Mouse (Mus musculus) thymus, postnatal 4 days (tissue): ENCODE results near the gene Surf2.
A peak's percentile ranks its signal among the peaks of the same experiment; 100 is the strongest.

Experiments
- DNase-seq: peaks from one replicate; pipeline ENCODE4 v3.0.0; 2021

The Surf2 gene

DNA sequence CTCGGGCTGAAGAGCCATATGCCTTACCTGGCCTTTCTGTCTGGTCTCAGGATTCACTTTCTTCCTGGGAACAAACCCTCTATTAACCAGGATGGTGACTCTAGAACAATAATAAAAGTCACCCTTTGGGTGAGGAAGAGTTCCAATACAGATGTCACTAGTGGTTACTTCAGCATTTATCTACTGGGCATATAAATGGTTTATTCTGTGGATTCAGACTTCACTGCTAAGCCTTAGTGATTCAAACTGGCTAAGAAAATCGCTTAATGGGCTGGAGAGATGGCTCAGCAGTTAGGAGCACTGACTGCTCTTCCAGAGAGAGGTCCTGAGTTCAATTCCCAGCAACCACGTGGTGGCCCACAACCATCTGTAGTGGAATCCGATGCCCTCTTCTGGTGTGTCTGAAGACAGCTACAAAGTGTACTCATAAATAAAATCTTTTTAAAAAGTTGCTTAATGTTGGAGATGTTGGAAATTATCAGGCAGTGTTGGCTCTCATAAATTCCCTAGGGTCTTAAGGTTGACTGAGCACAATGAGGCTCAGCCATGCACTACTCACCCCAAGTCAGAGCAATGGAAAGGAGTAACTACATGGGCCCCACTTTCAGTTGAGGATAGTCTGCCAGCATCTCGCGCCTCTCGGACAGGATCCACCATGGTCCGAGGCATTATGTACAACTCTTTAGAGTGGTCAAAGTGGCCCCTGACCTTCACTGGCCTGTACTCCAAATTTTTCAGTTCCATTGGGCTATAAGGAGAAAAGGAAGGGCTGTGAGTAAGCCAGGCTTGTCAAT is 1.8 kb upstream of the Surf2 start:
- DNase-seq = no peak

DNA sequence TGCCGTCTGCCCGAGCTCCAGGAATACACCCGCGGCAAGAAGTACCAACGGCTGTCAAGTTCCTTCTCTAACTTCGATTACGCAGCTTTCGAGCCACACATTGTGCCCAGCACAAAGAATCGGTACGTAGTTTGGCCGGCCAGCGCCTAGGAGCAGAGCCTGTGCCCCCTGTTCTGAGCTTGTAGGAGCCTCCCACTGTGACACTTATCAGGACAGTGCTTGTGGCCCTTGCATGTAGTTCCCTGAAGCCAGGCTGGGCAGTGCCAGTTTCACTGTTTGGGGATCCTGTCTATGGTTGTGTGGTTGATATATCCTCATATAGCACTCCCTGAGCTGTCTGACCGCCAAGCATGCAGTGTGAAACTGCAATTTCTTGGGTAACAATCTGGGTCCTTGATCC is 571 bp downstream of the Surf2 start:
- no peak for DNase-seq

DNA sequence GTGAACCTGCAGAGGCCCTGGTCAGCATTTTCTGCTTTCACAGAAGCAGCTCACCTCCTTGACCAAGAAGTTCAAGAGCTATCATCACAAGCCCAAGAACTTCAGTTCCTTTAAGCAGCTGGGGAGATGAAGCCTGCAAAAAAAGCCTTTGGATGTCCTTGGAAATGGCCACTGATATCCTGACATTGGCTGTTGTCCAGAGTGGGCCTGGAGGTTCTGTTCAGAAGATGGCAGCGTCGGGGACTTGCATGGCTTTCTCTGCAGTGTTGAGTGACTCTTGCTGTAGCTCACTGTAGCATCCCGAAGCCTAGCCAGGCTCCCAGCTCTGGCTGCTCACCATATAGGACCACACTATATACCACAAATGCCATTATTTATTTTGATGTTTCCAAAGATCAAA is 3.5 kb downstream of the Surf2 start:
- DNase-seq = no peak

DNA sequence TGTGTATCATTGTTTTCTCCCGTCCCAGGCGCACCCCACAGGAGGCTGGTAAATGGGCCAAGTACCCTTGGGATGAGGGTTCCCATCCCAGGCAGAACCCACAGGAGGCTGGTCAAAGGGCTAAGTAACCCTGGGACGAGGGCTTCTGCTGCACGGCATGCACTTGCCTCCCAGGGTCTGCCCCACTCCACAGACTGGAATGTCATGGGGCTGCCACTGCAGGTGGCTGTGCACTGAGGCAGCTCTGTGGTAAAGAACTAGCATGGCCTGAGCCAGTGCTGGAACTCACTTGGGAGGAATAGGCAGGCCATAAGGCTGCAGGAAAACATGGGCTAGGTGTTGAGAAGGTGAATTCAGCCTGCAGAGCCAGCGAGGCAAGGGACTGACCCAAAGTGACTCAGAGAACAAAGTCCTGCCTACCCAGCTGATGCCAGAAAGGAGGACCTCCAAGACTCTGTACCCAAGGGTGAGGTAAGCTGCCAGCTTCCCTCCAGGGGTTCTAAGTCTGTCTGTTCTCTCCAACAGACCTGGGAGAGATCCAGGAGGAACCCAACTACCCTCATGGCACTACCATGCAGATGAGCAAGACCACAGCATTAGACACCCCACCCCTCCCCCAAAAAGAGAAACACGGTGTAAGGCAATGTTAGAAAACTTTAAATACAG is 4.2 kb downstream of the Surf2 start:
- no peak for DNase-seq

DNA sequence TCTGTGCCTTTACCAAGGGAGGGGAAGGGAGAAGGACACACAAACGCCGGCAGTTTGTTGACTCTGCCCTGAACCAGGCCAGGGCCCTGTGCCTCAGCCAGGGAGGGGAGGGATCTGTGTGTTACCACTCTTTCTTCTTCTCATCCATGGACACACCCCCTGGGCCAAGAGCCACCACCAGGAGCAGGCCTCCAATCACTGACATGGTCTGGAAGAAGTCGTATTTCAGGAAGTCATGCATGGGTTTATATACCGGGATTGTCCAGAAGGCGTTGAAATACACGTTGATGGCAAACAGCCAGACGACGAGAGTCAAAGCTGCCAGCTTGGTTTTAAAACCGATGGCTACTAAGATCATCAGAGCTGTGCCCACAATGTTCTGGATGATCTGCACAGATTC is 5.6 kb downstream of the Surf2 start:
- DNase-seq = no peak

DNA sequence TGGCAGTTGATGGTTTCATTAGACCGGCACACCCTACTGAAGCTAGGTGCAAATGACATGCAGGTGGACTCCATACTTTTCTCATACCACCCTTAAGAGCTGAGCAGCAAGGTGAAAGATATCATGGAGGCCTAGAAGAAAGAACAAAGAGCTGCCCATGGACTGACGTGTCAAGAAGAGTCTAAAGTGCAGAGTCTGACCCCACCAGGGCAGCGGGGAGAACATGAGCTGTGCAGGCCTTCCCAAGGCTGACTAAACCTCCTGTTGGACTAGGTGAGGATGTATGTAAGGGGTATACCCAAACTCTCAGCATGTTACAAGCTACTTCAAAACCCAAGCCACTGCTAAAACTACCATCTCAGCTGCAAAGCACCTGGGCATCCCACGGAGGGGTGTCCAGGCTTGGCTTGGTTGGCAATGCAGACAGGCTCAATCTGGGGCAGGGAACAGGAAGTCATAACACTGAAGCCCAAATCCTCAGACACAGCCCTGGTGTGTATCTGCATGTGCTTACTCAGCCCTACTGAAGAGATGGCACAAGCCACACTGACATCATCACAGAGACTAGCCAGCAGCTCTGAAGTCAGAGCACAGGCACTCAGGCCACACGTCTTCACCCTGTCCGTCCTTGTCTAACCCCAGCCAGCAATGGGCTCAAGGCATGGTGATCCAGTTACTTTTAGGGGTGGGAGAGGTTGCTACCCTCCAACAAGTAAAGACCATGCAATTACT is 11.7 kb downstream of the Surf2 start:
- no peak for DNase-seq

DNA sequence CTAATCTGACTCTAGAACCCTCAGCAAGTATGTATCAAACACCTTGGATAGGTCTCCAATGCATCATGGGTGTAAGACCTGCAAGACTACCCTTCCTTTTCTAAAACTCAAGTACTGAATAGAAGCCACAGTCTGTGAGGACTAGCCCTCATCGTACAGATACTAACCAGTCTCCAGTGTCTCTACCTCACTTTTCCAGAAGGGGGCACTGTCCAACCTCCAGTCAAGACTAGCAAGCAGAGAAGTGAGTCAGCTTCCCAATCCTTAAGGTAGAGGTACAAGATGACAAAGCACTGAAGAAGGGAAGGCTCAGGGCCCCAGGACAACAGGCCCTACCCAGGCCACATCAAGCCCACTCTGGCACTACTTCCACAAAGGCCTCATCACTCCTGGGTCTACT is 14.2 kb downstream of the Surf2 start:
- DNase-seq = peak; percentile 82

DNA sequence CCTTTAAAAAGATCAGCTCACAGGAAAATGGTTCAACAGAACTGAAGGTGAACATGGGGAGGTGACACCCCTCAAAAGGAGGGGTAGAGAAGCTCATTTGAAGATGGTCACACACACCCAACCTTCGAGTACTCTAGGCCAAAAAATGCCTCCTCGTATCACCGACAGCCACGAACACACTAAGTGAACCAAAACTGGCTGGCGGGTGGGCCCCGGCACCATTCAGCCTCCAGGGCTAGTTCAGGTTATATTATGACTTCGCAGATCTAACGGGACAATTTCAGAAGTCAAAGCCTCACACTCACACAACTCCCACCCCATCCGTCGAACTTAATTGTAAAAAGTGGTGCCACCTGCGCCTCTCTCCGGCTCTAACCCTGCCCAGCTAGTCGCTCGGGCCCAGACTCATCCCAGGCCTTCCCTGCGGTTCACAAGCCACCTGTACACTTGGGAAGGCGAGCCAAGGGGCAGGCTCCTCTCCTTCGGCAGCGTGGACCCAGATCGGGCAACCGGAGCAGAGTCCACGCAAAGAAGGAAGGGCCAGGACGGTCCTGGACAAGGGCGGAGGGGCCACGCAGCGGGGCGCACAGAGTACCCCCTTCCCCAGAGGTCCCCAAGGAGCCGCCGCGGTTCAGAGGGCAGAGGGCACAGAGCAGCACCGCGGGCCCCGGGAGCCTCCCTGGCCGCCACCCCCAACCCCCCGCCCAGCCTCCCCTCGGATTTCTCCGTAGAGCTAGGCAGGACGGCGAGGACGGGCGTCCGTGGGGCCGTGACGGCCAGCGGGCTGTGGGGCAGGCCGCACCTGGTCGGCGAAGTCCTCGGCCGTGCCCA is 16.5 kb downstream of the Surf2 start:
- DNase-seq = no peak

DNA sequence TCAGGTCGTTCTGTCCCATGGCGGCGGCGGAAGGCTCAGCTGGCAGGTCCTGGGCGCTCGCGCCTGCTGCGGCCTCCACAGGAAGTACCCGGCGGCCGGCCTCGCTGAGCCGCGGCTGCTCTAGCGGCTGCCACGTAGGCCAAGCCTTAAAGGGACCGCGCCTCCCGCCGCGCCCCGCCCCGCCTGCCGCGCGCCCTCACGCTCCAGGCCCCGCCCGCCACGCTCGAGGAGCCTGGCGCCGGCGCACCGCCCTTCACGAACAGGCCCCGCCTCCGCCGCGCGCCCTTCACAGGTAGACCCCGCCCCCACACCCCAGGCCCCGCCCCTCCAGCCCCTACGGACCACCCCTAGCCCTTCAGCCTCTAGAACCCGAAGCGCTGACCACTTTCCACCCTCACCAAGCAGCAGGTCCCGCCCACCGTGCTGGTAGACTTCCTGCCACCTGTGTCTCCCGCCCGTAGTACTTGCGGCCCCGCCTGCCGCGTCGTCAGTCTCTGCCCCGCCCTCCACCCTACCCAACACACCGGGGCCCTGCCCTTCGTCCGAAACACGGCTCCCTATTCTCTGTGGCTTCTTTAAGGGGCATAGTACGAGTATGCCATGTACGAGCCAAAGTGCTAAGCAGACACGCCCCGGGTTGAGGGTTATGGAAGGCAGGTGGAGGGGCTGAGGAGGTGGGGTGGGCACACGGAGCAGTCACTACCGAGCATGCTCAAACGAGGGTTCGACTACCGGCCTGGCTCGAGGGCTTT is 17.3 kb downstream of the Surf2 start, which contains the start of the genes Surf4 and Stkld1:
Gene Surf4 (minus strand): TSS at position 625 of the 752 bp plus-strand sequence.
Gene Stkld1 (plus strand): TSS at position 744 of the 752 bp plus-strand sequence.
- DNase-seq = peak; percentile 98

DNA sequence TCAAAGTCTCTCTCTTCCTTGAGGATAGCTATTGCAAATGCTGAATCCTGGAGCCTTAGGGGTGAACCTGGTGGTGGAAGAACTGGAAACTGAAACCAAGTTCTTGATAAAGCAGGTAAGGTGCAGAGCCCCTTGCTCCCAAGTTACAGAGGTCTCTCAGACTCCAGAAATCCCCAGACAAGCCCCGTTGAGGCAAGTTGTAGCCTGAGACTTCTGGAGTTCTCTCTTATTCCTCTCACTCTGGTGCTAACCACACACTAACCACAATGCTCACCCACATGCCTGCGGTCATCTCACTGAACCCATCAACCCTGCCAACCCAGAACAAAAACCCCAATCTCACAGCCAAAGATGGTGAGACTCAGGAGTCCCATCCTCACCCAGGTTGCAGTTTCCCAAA is 19.1 kb downstream of the Surf2 start:
- DNase-seq = peak; percentile 49

DNA sequence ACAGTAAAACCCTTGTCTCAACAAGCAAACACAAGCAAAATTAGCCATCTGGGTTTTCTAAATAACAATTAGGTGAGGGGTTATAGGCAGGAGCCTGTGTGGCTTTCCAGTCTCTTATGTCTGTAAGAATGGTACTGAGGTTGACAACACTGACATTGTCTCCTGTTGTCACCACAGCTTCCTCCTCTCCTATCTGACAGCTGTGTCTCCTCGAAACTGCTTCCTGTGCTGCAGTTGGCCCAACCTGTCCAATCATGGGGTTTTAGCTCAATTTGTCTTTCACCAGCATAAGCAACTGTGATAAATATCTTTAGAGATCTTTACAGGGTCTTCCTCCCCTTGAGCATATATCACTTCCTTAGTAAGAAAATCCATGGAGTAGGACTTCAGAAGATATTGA is 20.3 kb downstream of the Surf2 start:
- DNase-seq = peak; percentile 59

DNA sequence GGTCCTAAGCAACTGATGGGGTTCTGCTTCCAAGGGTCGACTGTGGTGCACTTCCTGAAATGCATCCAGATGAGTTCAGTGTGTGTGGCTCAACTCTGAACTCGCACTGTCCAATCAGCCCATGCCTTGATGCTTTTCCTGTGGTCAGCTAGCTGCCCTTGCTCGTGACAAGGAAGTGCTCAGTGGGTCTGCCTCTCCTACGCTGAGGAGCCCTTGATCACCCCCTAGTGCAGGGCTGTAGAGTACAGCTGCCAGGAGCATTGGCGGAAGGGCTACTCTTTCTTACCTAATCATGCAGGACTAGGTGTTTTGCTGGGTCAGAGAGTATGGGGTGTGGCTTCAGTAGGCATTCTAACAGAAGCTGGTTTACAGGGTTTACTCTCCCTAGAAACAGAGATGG is 25.4 kb downstream of the Surf2 start:
- DNase-seq = peak; percentile 35

DNA sequence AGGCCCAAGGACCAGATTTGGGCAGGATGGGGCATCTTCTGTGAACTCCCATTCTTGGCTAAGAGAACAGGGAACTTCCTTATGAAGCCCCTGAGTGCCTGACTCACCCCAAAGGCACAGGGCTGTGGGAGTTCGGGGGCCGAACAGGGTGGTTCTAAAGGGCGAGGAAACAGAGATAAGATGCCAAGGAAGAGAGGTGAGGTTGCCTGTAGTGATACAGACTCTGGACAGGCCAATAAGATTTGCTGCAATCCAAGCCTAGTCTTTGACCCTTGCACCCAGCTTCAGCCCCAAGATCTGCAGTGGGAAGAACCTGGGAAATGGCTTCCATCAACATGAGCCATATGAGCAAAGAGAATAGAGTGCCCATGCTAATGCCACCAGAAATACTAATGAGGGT is 27.1 kb downstream of the Surf2 start:
- no peak for DNase-seq

DNA sequence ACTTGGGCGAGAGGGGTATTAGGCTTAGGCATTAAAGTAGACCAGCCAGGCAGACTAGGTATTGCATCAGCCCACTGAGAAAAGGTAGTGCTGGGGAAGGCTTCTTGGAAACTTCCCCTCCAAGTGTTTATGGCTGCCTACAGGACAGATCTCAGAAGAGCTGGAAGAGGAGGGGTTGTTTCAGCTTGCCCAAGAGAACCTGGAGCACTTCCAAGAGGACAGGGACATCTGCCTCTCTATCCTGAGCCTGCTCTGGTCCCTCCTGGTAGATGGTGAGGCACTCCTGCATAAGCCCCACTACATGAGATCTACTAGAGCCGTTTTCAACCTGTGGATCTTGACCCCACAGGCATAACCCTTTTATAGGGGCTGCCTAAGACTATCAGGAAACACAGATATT is 34.2 kb downstream of the Surf2 start:
- DNase-seq = no peak

DNA sequence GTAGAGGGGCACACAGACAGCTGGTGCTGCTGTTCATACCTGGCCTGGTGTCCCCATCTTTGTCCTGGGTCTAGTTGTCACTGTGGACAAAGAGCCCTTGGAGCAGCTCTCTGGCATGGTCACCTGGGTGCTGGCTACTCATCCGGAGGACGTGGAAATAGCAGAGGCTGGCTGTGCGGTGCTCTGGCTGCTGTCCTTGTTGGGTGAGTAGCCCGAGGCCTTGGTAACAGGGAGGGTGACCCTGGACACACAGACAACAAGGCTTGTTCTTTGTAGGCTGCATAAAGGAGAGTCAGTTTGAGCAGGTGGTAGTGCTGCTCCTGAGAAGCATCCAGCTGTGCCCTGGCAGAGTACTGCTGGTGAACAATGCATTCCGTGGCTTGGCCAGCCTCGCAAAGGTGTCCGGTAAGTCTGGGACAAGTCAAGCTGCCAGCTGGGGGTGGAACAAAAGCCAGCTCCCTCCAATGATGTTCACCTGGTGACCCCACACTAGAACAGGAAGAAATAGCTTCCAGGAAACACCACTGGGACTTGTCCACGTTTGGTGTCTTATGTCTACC is 35.3 kb downstream of the Surf2 start:
- no peak for DNase-seq

DNA sequence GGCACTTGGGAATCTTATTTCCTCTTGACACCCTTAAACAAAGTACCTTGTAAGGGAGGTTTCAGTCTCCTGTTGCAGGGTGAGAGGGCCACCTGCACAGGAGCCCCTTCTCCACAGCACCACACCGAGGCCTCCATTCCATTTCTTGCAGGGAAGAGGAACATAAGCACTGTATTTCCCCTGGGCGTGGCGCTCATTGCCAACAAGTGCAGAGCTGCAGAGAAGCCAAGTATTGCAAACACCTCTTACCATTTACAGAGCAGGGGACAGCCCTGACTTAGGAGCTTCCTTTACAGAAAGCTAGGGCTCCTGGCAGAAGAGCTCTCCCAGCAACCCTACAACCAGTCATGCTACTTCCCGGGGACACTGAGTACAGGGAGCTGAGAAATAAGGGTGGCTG is 36.0 kb downstream of the Surf2 start:
- no peak for DNase-seq

DNA sequence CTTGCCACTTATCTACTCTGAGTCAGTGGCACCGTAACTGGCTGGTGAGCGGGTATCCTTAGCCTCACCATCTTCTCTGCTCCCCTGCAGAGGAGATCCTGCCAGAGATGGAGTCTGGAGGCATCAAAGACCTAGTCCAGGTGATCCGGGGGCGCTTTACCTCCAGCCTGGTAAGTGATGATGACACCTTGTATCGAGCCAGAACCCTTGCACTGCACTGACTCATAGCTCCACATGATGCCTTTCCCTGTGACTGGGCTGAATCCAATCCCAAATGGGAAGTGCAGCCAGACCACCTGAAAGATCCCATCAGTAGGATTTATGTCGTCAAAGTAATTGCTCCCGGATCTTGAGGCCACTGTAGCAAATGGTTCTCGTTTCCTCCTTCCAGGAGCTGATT is 36.7 kb downstream of the Surf2 start:
- no peak for DNase-seq

DNA sequence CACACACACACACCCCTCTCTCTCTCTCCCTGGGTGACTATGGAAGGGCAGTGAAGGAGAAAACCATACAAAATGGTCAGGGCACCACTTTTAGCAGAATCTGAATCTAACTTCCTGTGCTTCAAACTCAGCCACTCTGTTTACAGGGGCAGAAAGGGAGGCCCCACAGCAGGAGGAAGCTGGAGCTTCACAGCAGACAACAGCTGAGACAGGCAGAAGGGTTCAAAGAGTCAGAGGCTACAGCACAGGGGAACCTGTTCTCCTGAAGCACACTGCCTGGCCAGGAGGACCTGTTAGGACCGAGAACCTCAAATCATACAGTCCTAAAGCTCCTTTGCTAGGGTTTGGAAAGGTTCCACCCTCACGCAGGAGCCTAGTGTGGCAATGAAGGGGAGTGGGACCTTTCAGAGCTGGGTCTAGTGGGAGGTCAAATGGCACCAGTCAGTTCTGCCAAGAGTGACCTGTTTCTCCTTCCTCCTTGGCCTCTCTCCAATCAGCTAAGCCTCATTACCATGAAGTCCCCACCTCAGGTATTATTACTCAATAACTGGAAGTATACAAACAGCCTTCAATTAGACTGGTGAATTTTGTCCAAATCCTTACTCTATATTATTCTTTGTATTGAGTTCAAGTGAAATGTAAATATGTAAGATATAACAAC is 38.7 kb downstream of the Surf2 start:
- DNase-seq = peak; percentile 55

DNA sequence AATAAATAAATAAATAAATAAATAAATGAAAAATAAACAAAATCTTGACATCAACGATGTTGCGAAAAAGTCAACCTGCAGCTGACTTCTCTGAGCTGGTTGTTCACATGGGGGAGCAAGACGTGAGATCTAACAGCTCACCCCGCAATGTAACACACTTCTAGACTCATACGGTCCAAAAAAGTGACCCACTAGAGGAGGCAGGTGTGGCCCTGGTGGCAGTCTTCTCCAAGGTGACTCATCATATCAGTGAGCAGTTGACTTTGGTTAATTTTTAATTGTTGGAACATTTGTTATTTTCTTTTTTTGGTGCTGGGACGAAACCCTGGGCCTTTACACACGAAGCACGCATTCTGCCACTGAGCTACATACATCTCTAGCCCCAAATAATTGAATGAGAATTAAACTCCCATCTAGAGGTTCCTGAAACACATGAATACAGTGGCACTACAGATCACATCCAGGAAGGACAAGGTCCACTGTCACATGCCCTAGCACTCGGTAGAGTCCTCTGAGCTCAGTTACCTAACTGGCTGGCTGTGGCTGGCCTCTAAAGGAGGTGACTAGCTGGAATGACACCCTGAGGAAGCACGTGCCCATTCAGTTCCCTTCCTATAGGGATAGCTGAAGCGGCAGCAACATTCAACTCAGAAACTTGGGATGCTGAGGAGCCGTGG is 40.8 kb downstream of the Surf2 start:
- DNase-seq = no peak

DNA sequence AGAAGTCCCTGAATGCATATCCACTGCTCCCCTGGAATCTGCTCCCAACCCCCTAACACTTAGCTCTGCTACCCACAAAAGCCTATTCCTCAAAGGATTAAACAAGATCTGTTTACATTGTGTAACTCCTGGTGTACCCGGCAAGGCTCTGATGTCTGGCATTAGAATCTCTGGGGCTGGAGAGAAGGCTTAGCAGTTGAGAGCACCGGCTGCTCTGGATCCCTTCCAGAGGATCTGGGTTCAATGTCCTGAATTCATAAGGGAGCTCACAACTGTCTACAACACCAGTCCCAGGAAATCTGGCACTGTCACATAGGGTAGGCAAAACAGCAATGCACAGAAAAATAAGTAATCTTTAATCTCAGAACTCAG is 41.3 kb downstream of the Surf2 start:
- DNase-seq = no peak

DNA sequence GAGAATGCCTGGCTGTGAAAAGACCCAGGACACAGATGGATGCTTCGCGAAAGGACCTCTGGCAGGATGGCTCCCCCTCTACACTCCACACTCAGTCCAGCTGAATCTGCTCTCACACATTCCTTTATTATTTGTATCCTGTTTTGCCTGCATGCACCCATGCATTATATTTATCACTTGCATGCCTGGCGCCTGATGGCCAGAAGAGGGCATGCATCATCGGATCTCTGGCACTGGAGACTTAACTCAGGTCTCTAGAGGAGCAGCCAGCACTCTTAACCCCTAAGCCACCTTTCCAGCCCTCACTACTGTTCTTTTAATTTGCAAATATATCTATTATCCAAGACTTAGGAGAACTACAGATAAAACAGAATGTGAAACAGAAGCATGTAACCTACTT is 44.6 kb downstream of the Surf2 start:
- DNase-seq = peak; percentile 45
